Mouse (Mus musculus) heart, adult 2 months (tissue): ENCODE measurements around the gene Lipa. TPM values are rescaled to one million over a fixed set of nuclear protein-coding genes. Genes with fewer than 3 reads are reported as not detected.

Source experiments
- DNase-seq, 2 experiments: peaks; one replicate each; pipeline ENCODE4 v3.0.0; 2021
- H3K27ac ChIP-seq: fragments of 200-600 bp; 2 replicates; pipeline ENCODE4 v1.8.1; 2022
- H3K27me3 ChIP-seq: fragments of 200-500 bp; 2 replicates; pipeline ENCODE4 v1.6.1; 2012; ENCODE audit warnings: mild to moderate bottlenecking, low read length, inconsistent platforms, mixed read lengths; ENCODE audit not compliant: control insufficient read depth, insufficient read depth
- H3K36me3 ChIP-seq: fragments of 200-500 bp; 2 replicates; pipeline ENCODE4 v1.6.1; 2012; ENCODE audit warnings: low read length, inconsistent platforms; ENCODE audit not compliant: control insufficient read depth, insufficient read depth
- H3K4me1 ChIP-seq: fragments of 200-500 bp; 2 replicates; pipeline ENCODE4 v1.6.1; 2011; ENCODE audit warnings: low read length; ENCODE audit not compliant: control insufficient read depth, insufficient read depth
- H3K4me3 ChIP-seq: fragments of 200-600 bp; 2 replicates; pipeline ENCODE4 v1.8.1; 2022
- H3K79me2 ChIP-seq: fragments of 200-500 bp; replicated peaks from 2 replicates; pipeline ENCODE4 v1.6.1; 2012; ENCODE audit warnings: mild to moderate bottlenecking, inconsistent platforms, low read length, moderate library complexity, mixed read lengths; ENCODE audit not compliant: control insufficient read depth, insufficient read depth
- H3K9ac ChIP-seq: fragments of 200-500 bp; 2 replicates; pipeline ENCODE4 v1.6.1; 2012; ENCODE audit warnings: low read depth, mild to moderate bottlenecking, control low read depth, inconsistent platforms, low read length, mixed read lengths
- CTCF ChIP-seq: fragments of 200-600 bp; IDR thresholded peaks from 2 replicates; pipeline ENCODE4 v1.8.1; 2022; ENCODE audit warnings: antibody characterized with exemption, mild to moderate bottlenecking, moderate library complexity
- EP300 ChIP-seq: fragments of 200-500 bp; IDR thresholded peaks from 2 replicates; pipeline ENCODE4 v1.6.1; 2011; ENCODE audit warnings: low read depth, low read length, control low read depth; ENCODE audit not compliant: insufficient read depth
- POLR2A ChIP-seq: fragments of 200-500 bp; IDR thresholded peaks from 2 replicates; pipeline ENCODE4 v1.6.1; 2011; ENCODE audit warnings: mild to moderate bottlenecking, low read depth, low read length, control low read depth; ENCODE audit not compliant: insufficient read depth
- WGBS: fragments of 180-500 bp; shearing (Covaris S2); methylation state at CpG from one replicate; pipeline ENCODE4 v1.1.7; 2018; 5-methylcytosine and 5-hydroxymethylcytosine counted together
- intact Hi-C: fragments of 180-260 bp; cut with DNase I; formaldehyde crosslinking; loops from one replicate; pipeline ENCODE4 v1.15.1; 2025
- polyA plus RNA-seq: library from polyadenylated mRNA; depleted of rRNA; stranded (reverse); fragments of >200 nt; gene quantifications from 2 replicates; pipeline ENCODE4 v1.2.3, GENCODE M21; 2012
- total RNA-seq, 2 experiments: library from RNA; stranded (reverse); gene quantifications; 2 replicates each; pipeline ENCODE4 v1.2.3; 2021

Gene Lipa
- total and polyA plus RNA-seq, 3 experiments, result 18.8 to 25.1 (median 24.9) TPM

- Histone ChIP-seq H3K9ac (no peak overlapping the region), H3K36me3 (no peaks in the 10 kb centered on the region), H3K27me3 (no peaks in the 10 kb centered on the region; the same call in 1 of the 2 replicates), H3K4me3 (no peak overlapping the region), H3K4me1 (peaks cover 4% of the 10 kb centered on the region), H3K79me2 (no peaks in the 10 kb centered on the region), H3K27ac (no peak overlapping the region)
- intact Hi-C loops, result no loop called here
- no peak for DNase-seq
- WGBS, result 90% methylated on average over 2 of the region's 2 CpGs
- TF ChIP-seq CTCF (no peak), POLR2A (no peak), EP300 (no peak)
These were observed 55.6 kb downstream of the Lipa start for GRCm38 (mm10) chr19:34471703-34472102.

GRCm38 (mm10) chr19:34468794-34469193 lies 58.5 kb downstream of the Lipa start:
- intact Hi-C loops, result no loop called here
- 46% methylated on average over 3 of the region's 3 CpGs for WGBS
- H3K27ac ChIP-seq, result no peak overlapping the region
- no peak overlapping the region for H3K9ac ChIP-seq
- no peak for DNase-seq
- no peaks in the 10 kb centered on the region for H3K27me3 ChIP-seq
- no peak overlapping the region for H3K4me3 ChIP-seq
- H3K4me1 ChIP-seq, result no peaks in the 10 kb centered on the region
- no peak for TF ChIP-seq EP300
- no peak for TF ChIP-seq POLR2A
- no peak for TF ChIP-seq CTCF
- H3K36me3 ChIP-seq, result no peaks in the 10 kb centered on the region
- H3K79me2 ChIP-seq, result no peaks in the 10 kb centered on the region

- DNase-seq, result no peak
- H3K79me2 ChIP-seq, result no peaks in the 10 kb centered on the region
- no peak overlapping the region for H3K27ac ChIP-seq
- TF ChIP-seq CTCF (no peak), POLR2A (no peak), EP300 (no peak)
- H3K9ac ChIP-seq, result no peak overlapping the region
- whole genome bisulfite sequencing, result 74% methylated on average over 6 of the region's 6 CpGs
- intact Hi-C loops, result no loop called here
- H3K36me3 ChIP-seq, result no peaks in the 10 kb centered on the region
- H3K4me3 ChIP-seq, result no peak overlapping the region
- no peaks in the 10 kb centered on the region for H3K27me3 ChIP-seq
- no peaks in the 10 kb centered on the region for H3K4me1 ChIP-seq
These were observed 59.1 kb downstream of the Lipa start for GRCm38 (mm10) chr19:34468216-34468615.

- no peaks in the 10 kb centered on the region for H3K27me3 ChIP-seq
- no peaks in the 10 kb centered on the region for H3K36me3 ChIP-seq
- no peaks in the 10 kb centered on the region for H3K4me1 ChIP-seq
- H3K27ac ChIP-seq, result no peak overlapping the region
- H3K9ac ChIP-seq, result no peak overlapping the region
- H3K4me3 ChIP-seq, result no peak overlapping the region
- H3K79me2 ChIP-seq, result no peaks in the 10 kb centered on the region
- WGBS, result 44% methylated on average over 3 of the region's 3 CpGs
- DNase-seq, result no peak
- TF ChIP-seq EP300, result no peak
- TF ChIP-seq CTCF, result no peak
- TF ChIP-seq POLR2A, result no peak
- intact Hi-C loops, result no loop called here
These were observed 62.8 kb downstream of the Lipa start for GRCm38 (mm10) chr19:34464453-34464852.

- Histone ChIP-seq H3K27me3 (no peaks in the 10 kb centered on the region), H3K36me3 (no peaks in the 10 kb centered on the region), H3K4me1 (no peaks in the 10 kb centered on the region), H3K79me2 (no peaks in the 10 kb centered on the region), H3K4me3 (no peak overlapping the region), H3K27ac (no peak overlapping the region), H3K9ac (no peak overlapping the region)
- intact Hi-C loops, result no loop called here
- no peak for DNase-seq
- 74% methylated on average over 1 of the region's 1 CpGs for WGBS
- TF ChIP-seq POLR2A (no peak), EP300 (no peak), CTCF (no peak)
These were observed 65.7 kb downstream of the Lipa start for GRCm38 (mm10) chr19:34461451-34462019.

- H3K27ac ChIP-seq, result no peak overlapping the region
- H3K36me3 ChIP-seq, result no peaks in the 10 kb centered on the region
- intact Hi-C loops, result no loop called here
- 85% methylated on average over 1 of the region's 1 CpGs for WGBS
- no peaks in the 10 kb centered on the region for H3K27me3 ChIP-seq
- no peak for TF ChIP-seq POLR2A
- no peak for TF ChIP-seq EP300
- no peak for TF ChIP-seq CTCF
- H3K79me2 ChIP-seq, result no peaks in the 10 kb centered on the region
- no peak overlapping the region for H3K4me3 ChIP-seq
- H3K4me1 ChIP-seq, result no peaks in the 10 kb centered on the region; the same call in 1 of the 2 replicates
- no peak overlapping the region for H3K9ac ChIP-seq
- DNase-seq, result no peak
These were observed 76.4 kb downstream of the Lipa start for GRCm38 (mm10) chr19:34450784-34451370.
